Mouse (Mus musculus) C2C12 (cell line): ENCODE measurements around the gene Fgd5.

Source experiments
- CTCF ChIP-seq: IDR thresholded peaks from one replicate; pipeline ENCODE4 v1.5.1; 2011; ENCODE audit not compliant: control insufficient read depth, insufficient read depth, insufficient read length
- FOSL1 ChIP-seq: IDR thresholded peaks from one replicate; pipeline ENCODE4 v1.8.0; 2011; ENCODE audit warnings: mild to moderate bottlenecking, low read length; ENCODE audit not compliant: poor library complexity, insufficient read depth, severe bottlenecking
- MAX ChIP-seq: IDR thresholded peaks from one replicate; pipeline ENCODE4 v1.6.1; 2011; ENCODE audit warnings: mild to moderate bottlenecking, control low read depth

GRCm38 (mm10) chr6:92057768-92058167 is 79.1 kb downstream of the Fgd5 start:
- no peak for TF ChIP-seq CTCF
- TF ChIP-seq FOSL1, result no peak
- TF ChIP-seq MAX, result no peak
